Mouse (Mus musculus): Measurements from ENCODE around the gene Ispd. TPM values are rescaled to one million over a fixed set of nuclear protein-coding genes. Genes with fewer than 3 reads are reported as not detected.

The Ispd gene
- polyA plus RNA-seq, 1 experiment from 2014 or later: 3.1 TPM

- WGBS (ENCODE audit: insufficient replicate concordance): 70% methylated on average over 7 of the region's 7 CpGs
- Histone ChIP-seq H3K9me3 (replicated peaks) (no peaks in the 10 kb centered on the region), H3K27ac (no peak overlapping the region), H3K4me3 (no peak overlapping the region), H3K4me2 (no peak overlapping the region), H3K27me3 (replicated peaks) (no peaks in the 10 kb centered on the region), H3K36me3 (no peaks in the 10 kb centered on the region), H3K4me1 (no peaks in the 10 kb centered on the region), H3K9ac (no peak overlapping the region)
- ATAC-seq: no peak
Observed at GRCm38 (mm10) chr12:36621960-36622736, 240.9 kb downstream of the Ispd start.

GRCm38 (mm10) chr12:36627204-36627603 lies 246.0 kb downstream of the Ispd start:
- H3K4me2 ChIP-seq: no peak overlapping the region
- no peaks in the 10 kb centered on the region for H3K9me3 ChIP-seq (replicated peaks)
- no peaks in the 10 kb centered on the region for H3K36me3 ChIP-seq
- H3K27ac ChIP-seq: no peak overlapping the region
- no peak overlapping the region for H3K4me3 ChIP-seq
- no peaks in the 10 kb centered on the region for H3K4me1 ChIP-seq
- ATAC-seq: no peak
- H3K9ac ChIP-seq: no peak overlapping the region
- H3K27me3 ChIP-seq (replicated peaks): no peaks in the 10 kb centered on the region

GRCm38 (mm10) chr12:36632427-36632826 lies 251.2 kb downstream of the Ispd start:
- Histone ChIP-seq H3K36me3 (no peaks in the 10 kb centered on the region), H3K27ac (no peak overlapping the region), H3K4me2 (no peak overlapping the region), H3K9ac (no peak overlapping the region), H3K9me3 (replicated peaks) (no peaks in the 10 kb centered on the region), H3K4me3 (no peak overlapping the region), H3K27me3 (replicated peaks) (no peaks in the 10 kb centered on the region), H3K4me1 (no peaks in the 10 kb centered on the region)
- 49% methylated on average over 1 of the region's 1 CpGs for WGBS (ENCODE audit: insufficient replicate concordance)
- ATAC-seq: no peak

DNA sequence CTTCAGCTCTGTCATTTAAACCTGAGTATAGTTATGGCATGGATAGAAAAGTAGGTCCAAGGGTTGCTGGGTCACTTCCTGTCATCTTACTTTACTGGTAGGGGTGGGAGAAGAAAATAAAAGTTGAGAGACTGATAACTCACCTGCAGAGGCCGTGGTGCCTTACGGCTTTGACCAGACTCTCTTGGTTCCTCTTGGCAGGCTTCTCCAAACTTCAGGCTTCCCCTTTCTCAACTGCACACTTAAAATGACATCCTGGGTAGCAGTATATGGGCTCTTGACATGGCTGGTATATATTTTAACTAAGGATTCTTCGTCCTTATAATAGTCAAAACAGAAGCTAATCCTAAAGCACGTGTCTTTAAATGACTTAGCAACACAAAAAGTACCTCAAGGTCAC lies 266.3 kb downstream of the Ispd start:
- no peak for ATAC-seq
- Histone ChIP-seq H3K4me1 (no peaks in the 10 kb centered on the region), H3K27ac (no peak overlapping the region), H3K9me3 (replicated peaks) (no peaks in the 10 kb centered on the region), H3K9ac (no peak overlapping the region), H3K36me3 (no peaks in the 10 kb centered on the region), H3K4me2 (no peak overlapping the region), H3K4me3 (no peak overlapping the region), H3K27me3 (replicated peaks) (no peaks in the 10 kb centered on the region)
- 63% methylated on average over 4 of the region's 4 CpGs for WGBS (ENCODE audit: insufficient replicate concordance)

DNA sequence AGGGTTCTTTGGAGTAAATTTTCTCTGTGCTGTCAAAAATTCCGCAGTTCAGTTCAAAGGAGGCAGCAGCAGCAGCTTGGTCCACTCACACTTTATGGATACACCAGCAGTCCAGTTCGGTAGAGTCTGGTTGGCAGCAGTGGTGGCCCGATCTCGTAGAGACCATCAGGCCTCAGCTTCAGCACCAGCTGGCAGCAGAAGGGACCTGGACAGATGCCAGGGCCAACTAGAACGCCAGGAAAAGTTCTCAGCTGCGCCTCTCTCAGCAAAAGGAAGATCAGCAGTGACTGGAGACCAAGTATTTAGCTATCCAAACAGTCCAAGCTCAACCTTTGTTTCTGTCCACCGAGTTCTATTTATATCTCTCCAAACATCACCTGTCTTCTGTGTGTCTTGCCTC lies 281.2 kb downstream of the Ispd start:
- no peak overlapping the region for H3K9ac ChIP-seq
- H3K9me3 ChIP-seq (replicated peaks): no peaks in the 10 kb centered on the region
- no peak overlapping the region for H3K4me2 ChIP-seq
- H3K36me3 ChIP-seq: no peaks in the 10 kb centered on the region
- H3K27me3 ChIP-seq (replicated peaks): no peaks in the 10 kb centered on the region
- WGBS (ENCODE audit: insufficient replicate concordance): 60% methylated on average over 7 of the region's 7 CpGs
- no peak overlapping the region for H3K27ac ChIP-seq
- H3K4me1 ChIP-seq: no peaks in the 10 kb centered on the region
- no peak overlapping the region for H3K4me3 ChIP-seq
- ATAC-seq: no peak

DNA sequence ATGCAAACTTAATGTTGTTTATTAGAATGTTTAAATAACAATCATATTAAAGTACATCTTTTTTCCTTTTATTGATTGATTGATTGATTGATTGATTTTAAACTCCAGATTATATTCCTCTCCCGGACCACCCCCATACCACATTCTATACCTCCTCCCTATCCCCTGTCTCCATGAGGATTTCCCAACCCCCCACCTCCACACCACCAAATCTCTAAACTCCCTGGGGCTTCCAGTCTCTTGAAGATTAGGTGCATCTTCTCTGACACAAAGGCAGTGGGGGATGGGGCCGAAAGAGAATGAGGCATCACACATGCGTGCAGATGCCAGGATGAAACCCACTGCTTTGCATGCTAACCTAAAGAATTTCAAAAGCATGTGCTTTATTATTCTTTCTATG lies 283.5 kb downstream of the Ispd start:
- H3K4me2 ChIP-seq: no peak overlapping the region
- H3K9ac ChIP-seq: no peak overlapping the region
- H3K27me3 ChIP-seq (replicated peaks): no peaks in the 10 kb centered on the region
- ATAC-seq: no peak
- no peaks in the 10 kb centered on the region for H3K36me3 ChIP-seq
- H3K9me3 ChIP-seq (replicated peaks): no peaks in the 10 kb centered on the region
- 52% methylated on average over 3 of the region's 3 CpGs for WGBS (ENCODE audit: insufficient replicate concordance)
- H3K4me1 ChIP-seq: no peaks in the 10 kb centered on the region
- H3K4me3 ChIP-seq: no peak overlapping the region
- no peak overlapping the region for H3K27ac ChIP-seq

DNA sequence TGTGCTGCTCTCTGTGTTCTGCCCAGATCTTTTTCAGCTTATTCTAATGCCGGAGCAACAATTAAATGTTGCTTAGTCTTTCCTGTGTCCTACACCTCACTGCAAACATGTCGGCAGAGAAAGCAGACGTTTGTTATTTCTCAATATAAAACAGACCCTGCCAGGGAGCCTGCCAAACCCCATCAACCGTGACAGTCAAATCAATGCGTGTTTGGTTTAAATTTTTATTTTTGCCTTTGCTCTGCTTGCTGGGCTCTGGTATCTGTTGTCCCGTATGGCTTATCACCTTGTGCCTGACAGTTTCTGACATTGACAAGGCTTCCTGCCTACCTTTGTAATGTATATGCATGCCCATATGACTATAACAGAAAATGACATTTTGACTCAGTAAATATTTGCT lies 285.5 kb downstream of the Ispd start:
- WGBS (ENCODE audit: insufficient replicate concordance): 53% methylated on average over 6 of the region's 6 CpGs
- Histone ChIP-seq H3K4me3 (no peak overlapping the region), H3K27ac (no peak overlapping the region), H3K4me1 (no peaks in the 10 kb centered on the region), H3K27me3 (replicated peaks) (no peaks in the 10 kb centered on the region), H3K4me2 (no peak overlapping the region), H3K9me3 (replicated peaks) (no peaks in the 10 kb centered on the region), H3K36me3 (no peaks in the 10 kb centered on the region), H3K9ac (no peak overlapping the region)
- no peak for ATAC-seq

- Histone ChIP-seq H3K27me3 (replicated peaks) (no peaks in the 10 kb centered on the region), H3K4me2 (no peak overlapping the region), H3K4me1 (no peaks in the 10 kb centered on the region), H3K36me3 (no peaks in the 10 kb centered on the region), H3K9me3 (replicated peaks) (no peaks in the 10 kb centered on the region), H3K27ac (no peak overlapping the region), H3K4me3 (no peak overlapping the region), H3K9ac (no peak overlapping the region)
- ATAC-seq: no peak
- 64% methylated on average over 5 of the region's 5 CpGs for WGBS (ENCODE audit: insufficient replicate concordance)
Observed at GRCm38 (mm10) chr12:36670164-36670908, 289.1 kb downstream of the Ispd start.

GRCm38 (mm10) chr12:36670915-36671579 lies 289.8 kb downstream of the Ispd start:
- no peaks in the 10 kb centered on the region for H3K9me3 ChIP-seq (replicated peaks)
- no peak for ATAC-seq
- no peak overlapping the region for H3K9ac ChIP-seq
- no peaks in the 10 kb centered on the region for H3K4me1 ChIP-seq
- H3K4me3 ChIP-seq: no peak overlapping the region
- no peaks in the 10 kb centered on the region for H3K36me3 ChIP-seq
- 33% methylated on average over 10 of the region's 10 CpGs for WGBS (ENCODE audit: insufficient replicate concordance)
- H3K4me2 ChIP-seq: no peak overlapping the region
- H3K27ac ChIP-seq: no peak overlapping the region
- no peaks in the 10 kb centered on the region for H3K27me3 ChIP-seq (replicated peaks)

DNA sequence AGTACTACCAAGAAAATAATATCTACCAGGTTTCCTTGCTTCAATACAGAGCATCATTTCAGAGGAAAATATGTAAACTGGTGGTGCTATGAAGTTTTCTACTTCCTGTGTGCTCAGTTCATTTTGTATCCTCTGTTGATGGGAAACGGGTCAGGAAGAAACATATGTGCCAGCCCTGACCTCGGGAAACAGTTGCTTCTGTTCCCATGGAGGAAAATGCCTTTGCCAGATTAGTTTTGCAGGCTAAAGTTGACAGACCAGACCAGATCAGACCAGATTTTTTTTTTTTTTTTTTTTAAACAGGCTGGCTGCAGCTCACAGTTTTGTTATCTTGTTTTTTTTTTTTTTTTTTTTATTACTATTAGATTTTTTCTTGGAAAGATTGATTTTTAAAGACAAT lies 293.2 kb downstream of the Ispd start:
- Histone ChIP-seq H3K4me3 (no peak overlapping the region), H3K4me1 (no peaks in the 10 kb centered on the region), H3K9ac (no peak overlapping the region), H3K4me2 (no peak overlapping the region), H3K27ac (no peak overlapping the region), H3K9me3 (replicated peaks) (no peaks in the 10 kb centered on the region), H3K36me3 (no peaks in the 10 kb centered on the region), H3K27me3 (replicated peaks) (no peaks in the 10 kb centered on the region)
- ATAC-seq: no peak
- 44% methylated on average over 2 of the region's 2 CpGs for WGBS (ENCODE audit: insufficient replicate concordance)

GRCm38 (mm10) chr12:36678220-36678619 lies 297.0 kb downstream of the Ispd start:
- H3K36me3 ChIP-seq: no peaks in the 10 kb centered on the region
- no peak overlapping the region for H3K27ac ChIP-seq
- H3K9me3 ChIP-seq (replicated peaks): no peaks in the 10 kb centered on the region
- no peaks in the 10 kb centered on the region for H3K27me3 ChIP-seq (replicated peaks)
- no peak overlapping the region for H3K4me2 ChIP-seq
- H3K9ac ChIP-seq: no peak overlapping the region
- WGBS (ENCODE audit: insufficient replicate concordance): 75% methylated on average over 4 of the region's 4 CpGs
- no peaks in the 10 kb centered on the region for H3K4me1 ChIP-seq
- H3K4me3 ChIP-seq: no peak overlapping the region
- no peak for ATAC-seq

GRCm38 (mm10) chr12:36680883-36681505 lies 299.7 kb downstream of the Ispd start:
- no peak for ATAC-seq
- Histone ChIP-seq H3K4me2 (no peak overlapping the region), H3K36me3 (no peaks in the 10 kb centered on the region)

More at GRCm38 (mm10) chr12:36680883-36681505, 299.7 kb downstream of the Ispd start:
- Histone ChIP-seq H3K27me3 (replicated peaks) (no peaks in the 10 kb centered on the region), H3K9ac (no peak overlapping the region), H3K4me3 (no peak overlapping the region), H3K27ac (no peak overlapping the region), H3K4me1 (no peaks in the 10 kb centered on the region), H3K9me3 (replicated peaks) (no peaks in the 10 kb centered on the region)
- WGBS (ENCODE audit: insufficient replicate concordance): 72% methylated on average over 2 of the region's 2 CpGs
